Comparison of ENCODE assay signal across 10 mouse cellular contexts in the genomic region with DNA sequence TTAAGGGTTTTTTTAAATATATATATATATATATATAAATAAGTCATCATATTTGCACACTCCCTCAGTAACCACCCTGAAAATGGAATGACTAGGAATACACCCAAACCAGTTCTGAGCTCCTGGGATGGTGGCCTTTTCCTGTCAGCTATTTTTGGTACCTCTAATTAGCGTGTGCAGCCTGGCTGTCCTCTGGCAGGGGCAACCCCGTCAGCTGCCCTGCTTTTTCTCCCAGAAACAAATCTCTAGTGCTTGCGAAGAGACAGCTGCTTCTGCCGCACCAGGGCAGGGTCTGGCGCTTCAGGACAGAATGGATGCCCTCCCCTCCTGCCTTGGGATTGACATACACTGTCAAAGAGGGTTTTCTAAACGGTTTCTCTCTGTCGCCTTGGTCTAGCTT.
DNase-seq lines count a peak whose midpoint lies in the region; ATAC-seq and TF ChIP-seq lines count a peak whose summit lies in the region.
"Had no signal": no experiment of that assay in that cellular context is flagged by ENCODE, and none has a peak within 500 bp of the region (broad histone marks: within the 10 kb centered on the region; RNA-seq: fewer than 3 reads in every experiment).

No protein-coding gene starts in this region.

- H3K4me1 ChIP-seq in cerebellum, adult 2 months (ENCODE audit: control insufficient read depth, insufficient read depth, low read length), result peaks cover 44% of the 10 kb centered on the region
- 0 out of 2 replicates have a peak, but pooled peaks cover 6% of the 10 kb centered on the region for H3K4me1 ChIP-seq in midbrain, embryonic 15.5 days
- no peaks in the 10 kb centered on the region for H3K4me1 ChIP-seq in stomach, postnatal 0 days (replicated peaks; ENCODE audit: control insufficient read depth, insufficient read depth)
- H3K4me1 ChIP-seq in kidney, adult 2 months (ENCODE audit: control insufficient read depth, insufficient read depth, low read length), result peaks cover 13% of the 10 kb centered on the region

- WGBS in cerebellum, adult 2 months, result 7% methylated on average over 7 of the region's 7 CpGs
- WGBS in midbrain, embryonic 15.5 days, result 41% methylated on average over 7 of the region's 7 CpGs
- WGBS in stomach, postnatal 0 days, result 47% methylated on average over 7 of the region's 7 CpGs
- 66% methylated on average over 7 of the region's 7 CpGs for WGBS in kidney, adult 2 months

- H3K9ac ChIP-seq in midbrain, embryonic 15.5 days, result no peak overlapping the region
- H3K9ac ChIP-seq in stomach, postnatal 0 days (ENCODE audit: low read length), result no peak overlapping the region
- H3K9ac ChIP-seq: midbrain, embryonic 12.5 days had no signal

- no peak for ATAC-seq in midbrain, embryonic 15.5 days (replicated peaks)
- ATAC-seq in stomach, postnatal 0 days (ENCODE audit: low FRiP score, low TSS enrichment), result no peak

- H3K9me3 ChIP-seq in midbrain, embryonic 15.5 days, result no peaks in the 10 kb centered on the region
- no peaks in the 10 kb centered on the region for H3K9me3 ChIP-seq in stomach, postnatal 0 days (ENCODE audit: control insufficient read depth, low read length)
- H3K9me3 ChIP-seq: midbrain, embryonic 12.5 days had no signal

- no peak overlapping the region for H3K4me3 ChIP-seq in left cerebral cortex, adult 2 months
- H3K4me3 ChIP-seq in cerebellum, adult 2 months (replicated peaks; ENCODE audit: insufficient read depth, low read depth, low read length), result no peak overlapping the region
- H3K4me3 ChIP-seq in midbrain, embryonic 15.5 days, result no peak overlapping the region
- H3K4me3 ChIP-seq in stomach, postnatal 0 days (ENCODE audit: low read depth, low read length), result no peak overlapping the region
- no peak overlapping the region for H3K4me3 ChIP-seq in kidney, adult 2 months (ENCODE audit: insufficient read depth, low read depth, low read length)
- H3K4me3 ChIP-seq: midbrain, embryonic 12.5 days had no signal

- no peak for TF ChIP-seq CTCF in left cerebral cortex, adult 2 months (IDR thresholded peaks at IDR 0.05)
- no peak for TF ChIP-seq CTCF in cerebellum, adult 2 months (IDR thresholded peaks at IDR 0.05; ENCODE audit: borderline replicate concordance, insufficient read depth, low read depth, low read length)
- no peak for TF ChIP-seq CTCF in stomach, postnatal 0 days (IDR thresholded peaks at IDR 0.05; ENCODE audit: low read depth)
- no peak for TF ChIP-seq CTCF in kidney, adult 2 months (conservative IDR thresholded peaks at IDR 0.05; ENCODE audit: insufficient read depth, insufficient read length, low read depth, low read length)

- H3K36me3 ChIP-seq in midbrain, embryonic 15.5 days (replicated peaks), result no peaks in the 10 kb centered on the region
- H3K36me3 ChIP-seq in stomach, postnatal 0 days (ENCODE audit: control insufficient read depth, insufficient read depth, low read length), result no peaks in the 10 kb centered on the region
- no peaks in the 10 kb centered on the region; the same call in 1 of the 2 replicates for H3K36me3 ChIP-seq in kidney, adult 2 months (ENCODE audit: control insufficient read depth, insufficient read depth, low read length)
- H3K36me3 ChIP-seq: midbrain, embryonic 12.5 days had no signal

- H3K27me3 ChIP-seq in cerebellum, adult 2 months (ENCODE audit: control insufficient read depth, insufficient read depth, low read length), result no peaks in the 10 kb centered on the region
- H3K27me3 ChIP-seq in midbrain, embryonic 15.5 days (replicated peaks), result no peaks in the 10 kb centered on the region
- no peaks in the 10 kb centered on the region for H3K27me3 ChIP-seq in stomach, postnatal 0 days (ENCODE audit: control insufficient read depth, insufficient read depth, low read length)
- no peaks in the 10 kb centered on the region for H3K27me3 ChIP-seq in kidney, adult 2 months (replicated peaks; ENCODE audit: control insufficient read depth, insufficient read depth, low read length)
- H3K27me3 ChIP-seq: midbrain, embryonic 12.5 days had no signal

- peak overlapping the region; percentile 26; the same call in 1 of the 2 replicates for H3K27ac ChIP-seq in left cerebral cortex, adult 2 months
- peak overlapping the region; percentile 97 for H3K27ac ChIP-seq in cerebellum, adult 2 months (ENCODE audit: insufficient read depth, low read length)
- 0 out of 2 replicates have a peak overlapping the region, but pooled peaks have one; percentile 22 for H3K27ac ChIP-seq in midbrain, embryonic 15.5 days
- H3K27ac ChIP-seq in stomach, postnatal 0 days (replicated peaks), result no peak overlapping the region
- no peak overlapping the region for H3K27ac ChIP-seq in kidney, adult 2 months (ENCODE audit: insufficient read depth, low read depth, low read length)
- H3K27ac ChIP-seq: midbrain, embryonic 12.5 days had no signal

- no peak for TF ChIP-seq POLR2A in cerebellum, adult 2 months (IDR thresholded peaks at IDR 0.05; ENCODE audit: borderline replicate concordance, insufficient read depth, low read length)
- no peak for TF ChIP-seq POLR2A in kidney, adult 2 months (IDR thresholded peaks at IDR 0.05; ENCODE audit: low read depth, low read length)

- H3K4me2 ChIP-seq in midbrain, embryonic 15.5 days, result no peak overlapping the region
- H3K4me2 ChIP-seq in stomach, postnatal 0 days (replicated peaks; ENCODE audit: low read depth), result no peak overlapping the region
- H3K4me2 ChIP-seq: midbrain, embryonic 12.5 days had no signal

- no peak for DNase-seq in left cerebral cortex, adult 2 months (ENCODE audit: extremely low spot score in 1 of 2, low spot score in 2 of 2)
- no peak for DNase-seq in left cerebral cortex, adult 11 months (ENCODE audit: low spot score)
- peak; percentile 76 to 88 for DNase-seq in cerebellum, adult 2 months
- DNase-seq in heart, adult 8-10 months (ENCODE audit: low spot score), result peak; percentile 60
- DNase-seq in kidney, postnatal 10 days, result no peak
- DNase-seq in stomach, postnatal 0 days (ENCODE audit: low spot score), result no peak
- no peak for DNase-seq in kidney, adult 2 months
- DNase-seq: kidney, postnatal 36 days had no signal

- intact Hi-C loops in left cerebral cortex, adult 2 months (cut with DNase I), result no loop called here

- no peak for TF ChIP-seq EP300 in stomach, postnatal 0 days (optimal IDR thresholded peaks at IDR 0.05)

Comparison
In these comparisons a context has a peak if more than half of its experiments do, and no peak if none do; other contexts are left out.
1. DNase-seq: peak in cerebellum, adult 2 months (2 of 2) and heart, adult 8-10 months (single experiment); none in left cerebral cortex, adult 2 months (0 of 2), left cerebral cortex, adult 11 months (single experiment), kidney, postnatal 10 days (single experiment), stomach, postnatal 0 days (single experiment) and kidney, adult 2 months (single experiment).
2. H3K27ac ChIP-seq: peak in left cerebral cortex, adult 2 months (single experiment), cerebellum, adult 2 months (single experiment) and midbrain, embryonic 15.5 days (single experiment); none in stomach, postnatal 0 days (single experiment) and kidney, adult 2 months (single experiment).